Mouse (Mus musculus): ENCODE results near the gene Smtnl2. TPM values are rescaled to one million over a fixed set of nuclear protein-coding genes. Genes with fewer than 3 reads are reported as not detected.

Gene Smtnl2
- polyA plus RNA-seq, 1 experiment: 1.9 TPM

DNA sequence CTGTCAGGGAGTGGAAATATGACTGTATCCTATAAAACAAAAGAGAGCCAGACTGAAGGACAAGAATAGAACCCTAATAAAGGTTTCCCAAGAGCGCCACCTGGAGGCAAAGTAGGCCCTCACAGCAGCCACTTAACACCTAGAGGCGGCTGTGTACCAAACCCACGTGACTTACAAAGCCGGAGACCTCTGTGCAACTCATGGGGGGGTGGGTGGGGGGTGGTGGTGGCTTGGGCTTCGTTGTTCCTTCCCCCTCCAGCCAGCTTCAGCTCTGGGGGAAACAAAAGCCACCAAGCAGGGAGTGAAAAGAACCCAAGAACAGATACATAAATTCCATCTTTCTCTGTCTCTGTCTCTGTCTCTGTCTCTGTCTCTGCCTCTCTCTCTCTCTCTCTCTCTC is 17.2 kb upstream of the Smtnl2 start:
- WGBS: 1% methylated on average over 5 of the region's 5 CpGs
- no peak for DNase-seq (ENCODE audit: low read depth, low spot score)

- DNase-seq (ENCODE audit: low read depth, low spot score): no peak
Measured at GRCm38 (mm10) chr11:72426884-72427283, 15.4 kb upstream of the Smtnl2 start.

DNA sequence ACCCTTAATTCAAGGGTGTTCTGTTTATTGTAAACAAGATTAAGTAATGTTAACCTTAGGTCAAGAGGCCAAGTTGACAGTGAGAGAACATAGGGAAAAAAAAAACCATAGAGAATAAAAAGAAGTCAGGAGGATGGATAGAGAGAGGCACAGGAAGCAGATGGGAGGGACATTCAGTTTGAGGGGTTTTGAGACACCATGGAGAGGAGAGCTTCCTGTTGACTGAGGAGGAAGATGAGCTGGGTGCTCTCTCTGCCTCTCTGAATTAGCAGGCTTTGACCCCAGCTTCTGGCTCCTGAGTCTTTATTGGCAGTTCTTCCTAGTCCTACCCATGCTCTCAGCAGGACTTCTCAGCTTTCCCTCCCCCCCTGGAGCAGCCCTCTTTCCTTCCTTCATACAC is 13.7 kb upstream of the Smtnl2 start:
- DNase-seq (ENCODE audit: low read depth, low spot score): no peak

GRCm38 (mm10) chr11:72423686-72424085 is 12.2 kb upstream of the Smtnl2 start:
- DNase-seq (ENCODE audit: low read depth, low spot score): no peak
- WGBS: 62% methylated on average over 4 of the region's 4 CpGs

GRCm38 (mm10) chr11:72421518-72422278 is 10.2 kb upstream of the Smtnl2 start:
- no peak for DNase-seq (ENCODE audit: low read depth, low spot score)
- WGBS: 87% methylated on average over 11 of the region's 11 CpGs

DNA sequence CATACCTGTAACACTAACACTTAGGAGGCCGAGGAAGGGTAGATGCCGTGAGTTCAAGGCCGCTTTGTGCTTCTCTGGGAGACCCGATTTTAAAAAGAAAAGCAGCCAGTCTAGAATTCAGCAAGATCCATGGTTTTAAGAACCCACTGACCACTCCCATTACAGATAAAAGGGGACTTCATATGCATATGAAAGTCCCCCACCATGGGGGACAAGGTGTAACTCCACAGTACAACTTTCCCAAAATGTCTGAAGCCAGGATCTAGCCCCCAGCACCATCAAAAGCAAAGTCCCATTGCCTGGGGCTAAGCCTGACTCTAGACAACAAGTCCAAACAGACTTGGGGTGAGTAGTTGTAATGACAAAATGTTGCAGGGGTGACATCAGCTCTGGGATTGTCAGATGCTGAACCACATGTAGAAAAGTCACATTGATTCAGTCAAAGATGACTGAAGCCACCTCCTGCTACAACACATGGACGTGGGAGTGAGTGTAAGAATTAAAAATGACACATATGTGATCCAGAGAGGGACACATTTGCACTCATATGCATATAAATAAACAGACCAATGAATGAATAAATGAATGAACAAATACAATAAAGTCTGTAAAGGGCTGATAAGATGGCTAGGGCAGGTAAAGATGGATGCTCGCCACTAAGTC is 9.1 kb upstream of the Smtnl2 start:
- 86% methylated on average over 6 of the region's 6 CpGs for WGBS
- no peak for DNase-seq (ENCODE audit: low read depth, low spot score)

DNA sequence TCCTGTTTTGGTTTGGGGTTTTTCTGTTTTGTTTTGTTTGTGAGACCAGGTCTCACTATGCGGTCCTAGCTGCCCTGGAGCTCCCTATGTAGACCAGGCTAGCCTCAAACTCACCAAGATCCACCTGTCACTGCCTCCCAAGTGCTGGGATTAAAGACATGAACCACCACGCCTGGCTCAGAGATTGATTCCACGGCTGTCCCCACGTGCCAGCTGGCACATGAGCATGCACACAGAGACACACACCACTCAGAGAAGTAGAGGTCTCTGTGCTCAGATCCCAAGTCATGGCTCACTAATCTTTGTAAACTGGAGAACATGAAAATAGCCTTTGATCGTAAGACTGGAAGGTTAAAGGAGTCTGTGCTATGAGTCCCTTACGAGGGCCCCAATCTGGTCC is 7.5 kb upstream of the Smtnl2 start:
- no peak for DNase-seq (ENCODE audit: low read depth, low spot score)
- 81% methylated on average over 6 of the region's 6 CpGs for WGBS

DNA sequence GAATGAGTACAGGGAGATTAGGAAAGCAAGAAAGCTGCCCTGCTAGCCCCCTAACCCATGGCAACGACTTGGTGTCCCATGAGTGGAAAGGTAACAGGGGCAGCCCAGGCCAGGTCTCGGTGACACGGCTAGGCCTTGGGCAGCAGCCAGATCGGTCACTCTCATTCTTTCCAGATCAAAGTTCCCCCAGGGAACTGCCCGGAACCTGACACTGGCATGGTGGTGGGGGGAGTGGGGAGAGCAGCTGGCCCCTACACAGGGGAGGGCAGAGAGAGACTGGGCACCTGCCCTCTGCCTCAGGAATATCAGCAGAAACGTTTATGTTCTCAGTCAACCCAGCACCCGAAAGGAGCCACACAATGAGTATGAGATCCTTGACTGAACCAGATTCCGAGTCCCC is 6.7 kb upstream of the Smtnl2 start:
- WGBS: 70% methylated on average over 8 of the region's 8 CpGs
- no peak for DNase-seq (ENCODE audit: low read depth, low spot score)

- DNase-seq (ENCODE audit: low read depth, low spot score): no peak
- WGBS: 59% methylated on average over 4 of the region's 4 CpGs
Measured at GRCm38 (mm10) chr11:72417376-72417775, 5.9 kb upstream of the Smtnl2 start.

- 80% methylated on average over 5 of the region's 5 CpGs for WGBS
Measured at GRCm38 (mm10) chr11:72416666-72417065, 5.2 kb upstream of the Smtnl2 start.

GRCm38 (mm10) chr11:72415155-72415554 is 3.6 kb upstream of the Smtnl2 start:
- DNase-seq (ENCODE audit: low read depth, low spot score): no peak
- WGBS: 84% methylated on average over 8 of the region's 8 CpGs

More at GRCm38 (mm10) chr11:72416666-72417065, 5.2 kb upstream of the Smtnl2 start:
- DNase-seq (ENCODE audit: low read depth, low spot score): no peak

GRCm38 (mm10) chr11:72413601-72414190 is 2.2 kb upstream of the Smtnl2 start:
- DNase-seq (ENCODE audit: low read depth, low spot score): no peak
- WGBS: 74% methylated on average over 5 of the region's 5 CpGs

DNA sequence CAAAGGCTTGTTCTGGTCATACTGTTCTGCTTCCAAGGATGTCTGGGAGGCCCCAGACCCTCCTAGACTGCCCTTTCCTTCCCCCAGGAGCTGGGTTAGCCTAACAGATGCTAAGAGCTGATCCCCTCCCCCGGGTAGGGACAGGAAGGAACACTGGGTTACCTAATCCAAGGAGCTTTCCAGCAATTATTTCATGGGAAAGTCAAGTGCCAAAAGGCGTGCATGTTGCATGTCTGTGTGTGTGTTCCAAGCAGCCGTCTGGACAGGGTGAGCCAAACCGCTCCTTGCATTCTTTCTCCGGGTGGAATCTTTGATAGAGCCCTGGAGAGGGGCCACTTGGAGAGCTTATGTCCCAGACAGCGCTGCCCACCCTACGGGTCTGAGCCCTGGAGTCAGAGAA is 1.5 kb upstream of the Smtnl2 start:
- WGBS: 69% methylated on average over 7 of the region's 7 CpGs

DNA sequence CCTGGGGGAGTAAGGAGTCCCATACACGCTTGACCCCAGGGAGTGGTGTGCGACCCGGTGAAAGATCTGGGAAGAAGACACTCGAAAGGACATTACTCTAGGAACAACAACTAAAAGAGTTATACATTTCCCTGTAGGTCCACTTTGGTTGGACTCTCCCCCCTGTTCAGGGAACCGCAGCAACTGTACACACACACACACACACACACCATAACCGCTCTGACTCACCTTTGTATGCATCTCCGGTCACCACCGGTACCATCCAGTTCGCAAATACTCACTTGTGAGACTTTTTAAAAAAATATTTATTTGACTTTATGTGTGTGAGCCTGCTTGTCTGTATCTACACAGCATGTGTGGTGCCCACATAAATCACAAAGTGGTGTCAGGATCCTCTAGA is 432 bp upstream of the Smtnl2 start:
- 17% methylated on average over 9 of the region's 9 CpGs for WGBS

More for the DNA sequence above, 1.5 kb upstream of the Smtnl2 start:
- DNase-seq (ENCODE audit: low read depth, low spot score): no peak

DNA sequence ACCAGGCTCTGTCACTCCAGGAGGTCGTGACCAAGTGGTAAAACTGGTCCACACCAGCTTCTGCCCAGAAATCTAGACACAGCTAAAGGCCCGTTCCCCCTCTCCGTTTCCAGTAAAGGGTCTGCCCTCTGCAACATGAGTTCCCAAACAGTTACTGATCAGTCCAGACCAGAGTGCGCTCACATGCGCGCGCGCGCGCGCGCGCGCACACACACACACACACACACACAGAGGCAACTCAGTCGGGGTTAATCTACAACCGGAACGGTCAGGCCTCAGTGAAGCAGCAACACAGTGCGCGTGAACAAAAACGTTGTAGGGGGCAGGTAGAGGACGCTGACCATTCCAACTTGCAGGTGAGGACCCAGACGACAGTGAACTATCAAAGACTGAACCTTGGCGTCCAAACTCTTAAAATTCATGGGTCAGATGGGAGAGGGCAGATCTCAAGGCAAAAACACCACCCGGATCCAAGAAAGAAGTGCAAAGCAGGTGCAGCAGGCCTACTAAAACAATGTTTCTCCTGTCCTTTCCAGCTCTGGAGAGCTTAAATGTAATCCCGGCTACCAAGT is 906 bp downstream of the Smtnl2 start:
- 5% methylated on average over 25 of the region's 25 CpGs for WGBS
- no peak for DNase-seq (ENCODE audit: low read depth, low spot score)

More for the DNA sequence above, 432 bp upstream of the Smtnl2 start:
- DNase-seq (ENCODE audit: low read depth, low spot score): no peak

DNA sequence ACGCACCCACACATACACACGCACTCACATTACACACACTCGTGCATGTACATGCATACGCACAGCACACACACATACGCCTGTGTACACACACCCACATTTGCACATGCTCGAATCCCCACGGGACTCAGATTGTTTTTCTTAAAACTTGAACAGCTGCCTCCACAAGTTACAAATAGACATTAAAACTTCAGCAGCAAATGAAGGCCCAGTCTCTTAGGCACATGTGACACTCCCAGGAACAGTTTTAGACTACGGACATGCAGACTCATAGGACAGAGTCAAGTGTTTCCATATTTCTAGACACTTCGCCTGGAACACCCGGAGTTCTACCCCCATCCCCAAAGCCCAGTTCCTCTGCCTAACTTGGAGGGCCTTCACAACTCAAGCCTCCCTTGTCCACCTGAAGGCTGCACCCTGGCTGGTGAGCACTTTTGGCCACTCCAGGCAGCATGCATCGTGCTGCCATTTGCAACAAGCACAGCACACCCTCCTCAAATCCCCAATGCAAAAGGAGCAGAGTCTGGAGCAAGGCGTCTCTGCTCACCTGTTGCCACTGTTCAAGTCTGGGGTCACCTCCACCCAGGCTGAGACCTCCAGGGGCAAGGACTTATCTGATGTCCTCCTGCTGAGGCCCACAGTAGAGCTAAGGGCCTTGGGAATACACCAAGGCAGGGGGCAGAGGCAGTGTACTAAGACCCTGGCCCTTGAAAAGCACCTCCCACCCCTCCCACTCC is 1.7 kb downstream of the Smtnl2 start:
- WGBS: 85% methylated on average over 12 of the region's 12 CpGs
- DNase-seq (ENCODE audit: low read depth, low spot score): no peak

GRCm38 (mm10) chr11:72408451-72409170 is 2.9 kb downstream of the Smtnl2 start:
- DNase-seq (ENCODE audit: low read depth, low spot score): no peak
- WGBS: 79% methylated on average over 9 of the region's 9 CpGs

DNA sequence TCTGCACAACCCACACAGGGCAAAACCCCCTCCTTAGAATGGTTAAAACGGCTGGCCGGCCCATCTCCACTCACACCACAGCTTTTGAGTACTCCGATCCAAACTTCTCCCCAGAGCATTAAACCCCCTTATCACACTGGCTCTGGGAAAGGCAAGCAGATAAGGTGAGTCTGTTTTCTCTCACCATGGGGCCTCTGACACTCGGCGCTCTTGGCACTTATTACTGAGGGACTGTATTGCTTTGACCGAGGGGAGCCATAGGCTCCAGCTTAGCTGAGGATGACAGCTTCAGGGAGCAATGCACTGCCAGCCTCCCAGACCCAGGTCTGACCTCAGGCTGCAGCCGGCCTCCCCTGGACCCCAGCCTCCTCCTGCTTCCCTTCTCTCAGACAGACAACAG is 3.9 kb downstream of the Smtnl2 start:
- 62% methylated on average over 7 of the region's 7 CpGs for WGBS
- no peak for DNase-seq (ENCODE audit: low read depth, low spot score)

- DNase-seq (ENCODE audit: low read depth, low spot score): no peak
- WGBS: 51% methylated on average over 3 of the region's 3 CpGs
Measured at GRCm38 (mm10) chr11:72407081-72407480, 4.4 kb downstream of the Smtnl2 start.

All from large intestine, adult 2 months (tissue).